Mouse (Mus musculus) limb, embryonic 14.5 days (tissue): ENCODE measurements at regions not wholly inside any gene's neighbourhood (a gene's known extent, or its start where the extent isn't known, plus 50 kb on each side); places are given as distances from the start of the nearest gene placed in this dataset.

Experiments used
- ATAC-seq: fragments of 200-750 bp; cut with Nextera tagmentation; 2 replicates; pipeline ENCODE4 v1.8.0; 2017; ENCODE audit warnings: low read depth, moderate number of reproducible peaks, moderate TSS enrichment; ENCODE audit not compliant: low FRiP score
- DNase-seq: peaks from one replicate; pipeline ENCODE4 v3.0.0-alpha.2; 2015; ENCODE audit warnings: low spot score
- H3K27ac ChIP-seq: fragments of 300-500 bp; sonication (generic); replicated peaks from 2 replicates; pipeline ENCODE4 v1.5.1; 2014; ENCODE audit warnings: low read depth, mild to moderate bottlenecking, low read length, moderate library complexity, mixed read lengths
- H3K27me3 ChIP-seq: fragments of 300-500 bp; sonication (generic); 2 replicates; pipeline ENCODE4 v1.6.1; 2014; ENCODE audit warnings: low read length, mixed read lengths; ENCODE audit not compliant: control insufficient read depth, insufficient read depth
- H3K36me3 ChIP-seq: fragments of 300-500 bp; sonication (generic); 2 replicates; pipeline ENCODE4 v1.6.1; 2014; ENCODE audit warnings: mild to moderate bottlenecking, low read length, moderate library complexity, mixed read lengths; ENCODE audit not compliant: control insufficient read depth, insufficient read depth
- H3K4me1 ChIP-seq: fragments of 300-500 bp; sonication (generic); 2 replicates; pipeline ENCODE4 v1.6.1; 2014; ENCODE audit warnings: antibody characterized with exemption, low read length, mixed read lengths; ENCODE audit not compliant: control insufficient read depth, insufficient read depth
- H3K4me2 ChIP-seq: fragments of 300-500 bp; sonication (generic); replicated peaks from 2 replicates; pipeline ENCODE4 v1.6.1; 2014; ENCODE audit warnings: low read depth, mild to moderate bottlenecking, low read length, moderate library complexity; ENCODE audit not compliant: severe bottlenecking
- H3K4me3 ChIP-seq: fragments of 300-500 bp; sonication (generic); replicated peaks from 2 replicates; pipeline ENCODE4 v1.5.1; 2014; ENCODE audit warnings: low read length
- H3K9ac ChIP-seq: fragments of 300-500 bp; sonication (generic); 2 replicates; pipeline ENCODE4 v1.6.1; 2014; ENCODE audit warnings: mild to moderate bottlenecking, low read depth, low read length, moderate library complexity; ENCODE audit not compliant: severe bottlenecking
- H3K9me3 ChIP-seq: fragments of 300-500 bp; sonication (generic); 2 replicates; pipeline ENCODE4 v1.6.1; 2016; ENCODE audit warnings: low read length; ENCODE audit not compliant: control insufficient read depth
- POLR2A ChIP-seq: fragments of 200-500 bp; IDR thresholded peaks from 2 replicates; pipeline ENCODE4 v1.8.0; 2012; ENCODE audit warnings: inconsistent platforms, mild to moderate bottlenecking, moderate library complexity, borderline replicate concordance; ENCODE audit not compliant: insufficient read depth, insufficient read length; ENCODE audit errors: extremely low read depth
- WGBS: fragments of 180-500 bp; shearing (Covaris S2); extraction: QIAGEN DNeasy Blood & Tissue Kit; methylation state at CpG from one replicate; pipeline ENCODE4 v1.1.7; 2014; 5-methylcytosine and 5-hydroxymethylcytosine counted together

DNA sequence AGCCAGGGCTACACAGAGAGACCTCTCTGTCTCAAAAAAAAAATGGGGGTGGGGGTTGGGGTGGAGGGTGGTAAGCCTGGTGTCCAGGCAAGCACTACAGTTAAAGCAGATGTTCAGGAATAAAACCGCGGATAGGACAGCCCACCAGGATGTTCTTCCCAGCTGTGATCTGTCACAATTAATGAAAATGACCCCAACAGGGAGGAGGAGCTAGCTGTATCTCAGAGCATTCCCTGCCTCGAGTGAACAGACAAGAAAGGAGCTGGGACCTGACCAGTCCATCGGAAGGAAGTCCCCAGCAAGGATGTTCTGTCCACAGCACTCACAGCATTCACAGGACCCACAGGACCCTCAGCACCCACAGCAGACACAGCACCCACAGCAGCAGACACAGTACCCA, 80.4 kb downstream of the Utp6 start:
- ATAC-seq (no peak), DNase-seq (no peak)
- Histone ChIP-seq H3K36me3 (no peaks in the 10 kb centered on the region), H3K27me3 (no peaks in the 10 kb centered on the region), H3K4me1 (no peaks in the 10 kb centered on the region; the same call in 1 of the 2 replicates), H3K4me2 (no peak overlapping the region), H3K4me3 (no peak overlapping the region), H3K27ac (no peak overlapping the region), H3K9ac (no peak overlapping the region), H3K9me3 (no peaks in the 10 kb centered on the region)
- TF ChIP-seq POLR2A, result no peak
- WGBS, result 65% methylated on average over 4 of the region's 4 CpGs

DNA sequence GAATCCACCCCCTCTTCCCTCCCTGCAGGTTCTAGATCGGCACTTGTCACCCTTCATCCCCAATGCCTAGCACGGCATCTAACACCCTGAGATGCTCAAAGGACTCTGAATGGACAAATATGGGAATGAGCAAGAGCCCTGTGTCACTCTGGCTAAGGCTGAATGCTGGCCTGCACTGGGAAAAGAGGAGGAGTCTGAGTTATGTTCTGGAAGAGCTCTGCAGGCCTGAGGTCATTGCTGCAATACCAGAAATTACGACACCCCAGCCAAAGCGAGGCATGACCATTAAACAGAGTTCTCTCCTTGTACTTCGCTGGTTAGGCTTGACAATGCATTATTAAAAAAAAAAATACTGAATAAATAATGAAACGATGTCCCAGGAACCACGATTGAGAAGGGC, 84.1 kb downstream of the Utp6 start:
- no peak for TF ChIP-seq POLR2A
- Histone ChIP-seq H3K36me3 (no peaks in the 10 kb centered on the region), H3K27ac (no peak overlapping the region), H3K4me3 (no peak overlapping the region), H3K9ac (no peak overlapping the region), H3K9me3 (no peaks in the 10 kb centered on the region), H3K27me3 (no peaks in the 10 kb centered on the region), H3K4me2 (no peak overlapping the region), H3K4me1 (no peaks in the 10 kb centered on the region; the same call in 1 of the 2 replicates)
- WGBS, result 70% methylated on average over 7 of the region's 7 CpGs
- no peak for ATAC-seq
- DNase-seq, result no peak

DNA sequence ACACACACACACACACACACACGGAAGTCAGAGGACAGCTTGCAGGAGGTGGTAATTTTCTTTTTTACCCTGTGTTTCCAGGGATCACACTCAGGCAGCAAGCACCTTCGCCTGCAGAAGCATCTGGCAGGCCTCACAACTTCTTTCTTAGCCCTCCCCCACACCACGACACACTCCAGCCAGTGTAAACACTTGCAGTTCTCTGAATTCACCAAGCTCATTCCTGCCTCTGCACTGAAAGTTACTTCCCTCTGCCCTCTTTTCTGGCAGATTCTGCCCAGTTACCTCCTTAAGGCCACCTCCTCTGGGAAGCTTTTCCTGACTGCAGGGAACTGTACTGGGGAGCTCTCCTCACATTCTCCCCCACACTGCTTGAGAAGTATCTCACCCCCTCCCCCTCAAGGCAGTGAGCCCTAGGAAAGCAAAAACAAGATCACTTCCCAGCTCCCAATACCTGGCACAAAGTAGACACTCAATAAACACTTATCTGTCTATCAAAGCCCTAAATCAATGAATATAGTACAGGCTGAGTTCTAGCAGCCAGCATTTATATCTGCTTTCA, 84.9 kb downstream of the Utp6 start:
- WGBS, result 17% methylated on average over 3 of the region's 3 CpGs
- ATAC-seq, result no peak; the same call in 1 of the 2 replicates
- H3K9ac ChIP-seq, result no peak overlapping the region
- no peak overlapping the region for H3K4me3 ChIP-seq
- H3K4me2 ChIP-seq, result no peak overlapping the region
- H3K27me3 ChIP-seq, result no peaks in the 10 kb centered on the region
- TF ChIP-seq POLR2A, result no peak
- no peak overlapping the region for H3K27ac ChIP-seq
- peak; percentile 55 for DNase-seq
- H3K9me3 ChIP-seq, result no peaks in the 10 kb centered on the region
- H3K36me3 ChIP-seq, result no peaks in the 10 kb centered on the region
- no peaks in the 10 kb centered on the region; the same call in 1 of the 2 replicates for H3K4me1 ChIP-seq

DNA sequence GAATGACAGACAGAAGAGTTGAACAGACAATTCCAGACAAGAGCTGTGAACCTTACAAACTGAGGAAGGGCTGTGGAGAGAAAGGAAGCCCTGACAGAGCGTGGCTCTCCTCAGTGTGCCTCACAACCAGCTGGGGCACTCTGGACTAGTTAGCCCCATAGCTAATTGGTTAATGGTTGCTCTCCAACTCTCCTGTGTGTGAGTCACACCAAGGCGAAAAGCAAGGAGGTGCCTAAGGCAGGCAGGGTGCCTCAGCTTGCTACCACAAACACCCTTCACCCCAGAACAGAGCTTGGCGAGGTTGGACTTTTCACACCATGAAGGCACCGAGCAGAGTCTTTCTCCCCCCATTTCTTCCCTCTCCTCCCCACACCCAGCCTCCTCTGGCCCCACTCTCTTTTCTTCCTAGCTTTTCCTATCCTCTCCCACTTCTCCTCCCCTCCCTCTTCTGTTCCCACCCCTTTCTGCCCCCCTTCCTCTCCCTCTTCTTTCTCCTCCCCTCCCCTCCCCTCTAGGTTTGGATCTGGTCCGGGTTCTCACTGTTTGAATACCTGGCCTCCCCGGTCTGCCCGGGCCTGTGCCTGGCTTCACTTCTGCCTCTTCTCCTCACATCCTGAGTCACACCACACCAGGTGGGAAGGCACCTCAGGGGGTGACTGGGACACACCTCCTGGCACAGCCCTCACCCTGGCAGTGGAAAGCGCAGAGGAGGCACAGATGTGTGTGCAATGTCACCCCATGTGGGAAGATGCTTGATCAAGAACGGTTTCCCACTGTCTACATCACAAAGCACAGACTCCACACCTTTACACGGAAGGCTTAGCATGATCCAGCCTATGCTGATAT, 90.2 kb downstream of the Utp6 start:
- no peak for TF ChIP-seq POLR2A
- Histone ChIP-seq H3K4me1 (no peaks in the 10 kb centered on the region), H3K36me3 (no peaks in the 10 kb centered on the region), H3K27ac (no peak overlapping the region), H3K9ac (no peak overlapping the region), H3K9me3 (no peaks in the 10 kb centered on the region), H3K4me2 (no peak overlapping the region), H3K4me3 (no peak overlapping the region), H3K27me3 (no peaks in the 10 kb centered on the region)
- DNase-seq, result no peak
- ATAC-seq, result no peak
- 80% methylated on average over 10 of the region's 10 CpGs for WGBS

DNA sequence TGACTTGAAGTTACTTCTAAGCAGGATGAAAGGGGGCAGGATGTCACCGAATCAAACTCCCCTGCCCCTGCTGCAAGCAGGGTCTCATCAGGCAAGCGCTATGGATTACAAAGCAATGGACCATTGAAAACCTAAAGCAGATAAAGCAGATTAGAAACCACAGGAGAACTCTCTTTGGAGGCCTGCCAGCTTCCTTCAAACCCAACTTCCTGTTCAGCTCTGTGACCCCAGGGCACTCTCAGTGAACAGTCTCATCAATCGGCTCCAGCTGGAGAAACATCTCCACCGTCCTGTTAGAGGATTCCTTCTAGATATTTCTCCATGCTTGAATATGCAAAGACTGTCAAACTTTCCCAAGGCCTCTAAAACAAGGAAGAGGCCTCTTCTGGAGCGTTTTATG, 92.0 kb downstream of the Utp6 start:
- H3K4me2 ChIP-seq, result no peak overlapping the region
- no peak overlapping the region for H3K9ac ChIP-seq
- TF ChIP-seq POLR2A, result no peak
- DNase-seq, result peak; percentile 67
- H3K9me3 ChIP-seq, result no peaks in the 10 kb centered on the region
- H3K4me1 ChIP-seq, result no peaks in the 10 kb centered on the region
- H3K27ac ChIP-seq, result no peak overlapping the region
- H3K27me3 ChIP-seq, result no peaks in the 10 kb centered on the region
- no peak for ATAC-seq
- no peak overlapping the region for H3K4me3 ChIP-seq
- WGBS, result 59% methylated on average over 5 of the region's 5 CpGs
- no peaks in the 10 kb centered on the region for H3K36me3 ChIP-seq
